Mouse (Mus musculus) embryonic facial prominence, embryonic 14.5 days (tissue): ENCODE measurements around the gene Stim2. TPM values are rescaled to one million over a fixed set of nuclear protein-coding genes. Genes with fewer than 3 reads are reported as not detected.

ENCODE experiments used
- ATAC-seq: fragments of 200-750 bp; cut with Nextera tagmentation; 2 replicates; pipeline ENCODE4 v1.8.0; 2017; ENCODE audit warnings: low read depth, moderate number of reproducible peaks, moderate TSS enrichment
- DNase-seq: peaks from one replicate; pipeline ENCODE4 v3.0.0-alpha.2; 2015; ENCODE audit warnings: low spot score
- H3K27ac ChIP-seq: fragments of 300-500 bp; sonication (generic); replicated peaks from 2 replicates; pipeline ENCODE4 v1.5.1; 2014; ENCODE audit warnings: low read depth, mild to moderate bottlenecking, low read length, moderate library complexity
- H3K27me3 ChIP-seq: fragments of 300-500 bp; sonication (generic); replicated peaks from 2 replicates; pipeline ENCODE4 v1.6.1; 2014; ENCODE audit warnings: low read length; ENCODE audit not compliant: control insufficient read depth, insufficient read depth
- H3K36me3 ChIP-seq: fragments of 300-500 bp; sonication (generic); 2 replicates; pipeline ENCODE4 v1.6.1; 2014; ENCODE audit warnings: low read length, mixed read lengths; ENCODE audit not compliant: control insufficient read depth, insufficient read depth
- H3K4me1 ChIP-seq: fragments of 300-500 bp; sonication (generic); 2 replicates; pipeline ENCODE4 v1.6.1; 2014; ENCODE audit warnings: antibody characterized with exemption, low read length; ENCODE audit not compliant: control insufficient read depth, insufficient read depth
- H3K4me2 ChIP-seq: fragments of 300-500 bp; sonication (generic); 2 replicates; pipeline ENCODE4 v1.6.1; 2014; ENCODE audit warnings: low read depth, mild to moderate bottlenecking, low read length, moderate library complexity, mixed read lengths
- H3K4me3 ChIP-seq: fragments of 300-500 bp; sonication (generic); 2 replicates; pipeline ENCODE4 v1.5.1; 2014; ENCODE audit warnings: low read depth, mild to moderate bottlenecking, low read length
- H3K9ac ChIP-seq: fragments of 300-500 bp; sonication (generic); 2 replicates; pipeline ENCODE4 v1.6.1; 2014; ENCODE audit warnings: low read depth, mild to moderate bottlenecking, low read length, moderate library complexity, mixed read lengths
- H3K9me3 ChIP-seq: fragments of 300-500 bp; sonication (generic); 2 replicates; pipeline ENCODE4 v1.6.1; 2016; ENCODE audit warnings: low read length; ENCODE audit not compliant: control insufficient read depth
- WGBS: fragments of 180-500 bp; shearing (Covaris S2); extraction: QIAGEN DNeasy Blood & Tissue Kit; methylation state at CpG from one replicate; pipeline ENCODE4 v1.1.7; 2014; 5-methylcytosine and 5-hydroxymethylcytosine counted together
- polyA plus RNA-seq: library from polyadenylated mRNA; unstranded; fragments of >200 nt; fragmentation: Nextera tagmentation; extraction: Ambion mirVana; gene quantifications from 2 replicates; pipeline ENCODE4 v1.2.1, GENCODE M21; 2014

Gene Stim2
- polyA plus RNA-seq, 1 experiment from 2014 or later, result 38.1 TPM

DNA sequence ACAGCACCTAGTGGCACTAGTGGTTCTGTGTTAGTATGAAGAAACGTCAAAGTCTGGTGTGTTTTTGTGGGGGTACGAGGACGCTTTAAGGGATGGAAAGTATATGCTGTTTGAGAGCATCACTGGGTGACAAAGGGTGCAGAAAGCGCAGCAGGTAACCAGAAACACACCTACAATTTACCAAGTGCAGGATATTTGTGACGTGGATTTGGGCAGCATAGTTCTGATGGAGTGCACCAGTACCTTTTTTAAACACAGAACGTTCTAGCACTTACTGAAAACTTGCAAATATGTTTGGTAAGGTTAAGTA, 1.1 kb downstream of the Stim2 start:
- Histone ChIP-seq H3K4me3 (peak overlapping the region; percentile 94), H3K4me1 (peaks cover 7% of the 10 kb centered on the region), H3K27me3 (no peaks in the 10 kb centered on the region), H3K36me3 (no peaks in the 10 kb centered on the region), H3K9ac (peak overlapping the region; percentile 94), H3K4me2 (peak overlapping the region; percentile 60), H3K27ac (peak overlapping the region; percentile 90), H3K9me3 (no peaks in the 10 kb centered on the region)
- DNase-seq (no peak), ATAC-seq (no peak)
- WGBS, result 4% methylated on average over 6 of the region's 6 CpGs

DNA sequence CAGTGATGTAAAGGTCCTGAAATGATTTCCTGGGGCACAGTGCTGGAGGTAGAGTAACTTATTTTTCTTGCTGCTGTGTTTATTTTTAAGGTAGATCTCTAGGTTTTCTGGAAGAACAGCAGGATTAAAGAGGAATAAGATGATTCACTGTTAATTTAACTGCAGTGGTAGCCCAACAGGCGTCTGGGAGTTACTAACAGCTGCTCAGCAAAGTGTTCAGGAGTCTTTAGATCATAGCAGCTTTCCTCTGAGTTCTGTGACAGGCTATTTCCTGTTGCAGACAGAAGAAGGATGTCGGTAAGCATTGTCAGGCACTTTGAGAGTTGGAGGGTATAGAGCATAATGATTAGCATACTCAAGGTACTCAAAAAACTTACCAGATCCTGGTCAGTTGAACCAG, 1.5 kb downstream of the Stim2 start:
- Histone ChIP-seq H3K27ac (peak overlapping the region; percentile 90; the same call in 1 of the 2 replicates), H3K4me3 (peak overlapping the region; percentile 94), H3K4me1 (peaks cover 7% of the 10 kb centered on the region), H3K9ac (peak overlapping the region; percentile 94), H3K4me2 (peak overlapping the region; percentile 60), H3K27me3 (no peaks in the 10 kb centered on the region), H3K9me3 (no peaks in the 10 kb centered on the region), H3K36me3 (no peaks in the 10 kb centered on the region)
- DNase-seq, result no peak
- WGBS, result 0% methylated on average over 2 of the region's 2 CpGs
- ATAC-seq, result no peak

DNA sequence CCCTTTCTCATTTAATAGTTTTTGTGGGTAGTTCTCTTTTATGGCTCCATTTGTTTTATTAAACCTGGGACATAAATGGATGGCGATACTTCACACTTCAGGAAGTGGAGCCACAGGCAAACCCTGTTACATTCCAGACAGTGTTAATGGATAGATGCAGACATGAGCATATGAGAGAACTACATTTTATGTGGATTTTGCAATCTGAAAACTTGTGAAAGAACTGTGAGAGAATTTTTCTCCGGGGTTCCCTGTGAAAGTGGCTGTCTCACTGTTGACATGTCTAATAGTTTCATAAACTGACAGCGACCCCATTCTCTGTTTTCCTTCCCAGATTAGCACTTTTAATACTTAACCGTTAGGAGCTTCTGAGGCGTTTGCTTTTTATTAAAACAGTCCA, 2.7 kb downstream of the Stim2 start:
- Histone ChIP-seq H3K9ac (no peak overlapping the region), H3K9me3 (no peaks in the 10 kb centered on the region), H3K27ac (no peak overlapping the region), H3K36me3 (no peaks in the 10 kb centered on the region), H3K4me2 (peak overlapping the region; percentile 27; the same call in 1 of the 2 replicates), H3K27me3 (no peaks in the 10 kb centered on the region), H3K4me3 (no peak overlapping the region), H3K4me1 (peaks cover 13% of the 10 kb centered on the region)
- ATAC-seq, result no peak
- no peak for DNase-seq
- 61% methylated on average over 5 of the region's 5 CpGs for WGBS

DNA sequence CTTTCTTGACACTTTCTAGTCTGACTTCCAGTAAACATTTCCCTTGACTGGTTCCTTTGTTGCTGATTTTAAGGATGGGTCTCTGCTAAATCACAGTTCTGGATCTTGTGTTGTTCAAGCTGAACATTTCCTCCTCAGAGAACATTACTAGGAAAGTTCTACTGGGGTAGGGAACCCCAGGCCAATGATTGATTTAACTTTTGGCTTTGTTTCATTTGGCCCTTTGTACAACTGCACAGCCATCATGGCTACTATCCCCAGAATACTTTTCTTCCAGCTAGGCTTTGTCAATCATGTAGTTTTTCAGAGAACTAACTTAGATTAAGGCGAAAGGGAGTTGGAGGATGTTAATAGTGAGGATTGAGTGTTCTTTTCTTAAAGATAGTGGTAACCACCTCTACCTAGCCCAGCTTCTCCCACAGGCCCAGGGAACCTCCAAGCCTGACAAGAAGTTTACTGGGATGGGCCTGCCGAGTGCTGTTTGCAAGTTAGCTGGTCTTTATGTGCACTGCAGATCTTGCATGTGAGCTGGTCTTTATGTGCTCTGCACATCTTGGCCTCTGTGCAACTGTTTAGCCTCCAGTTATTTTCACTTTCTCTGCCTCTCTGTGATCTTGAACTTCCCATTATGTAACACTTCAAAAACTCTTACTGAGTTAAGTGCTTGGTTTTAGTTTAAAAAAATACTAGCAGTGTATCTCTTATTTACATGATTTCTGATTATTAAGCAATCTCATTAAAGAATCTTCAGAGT, 7.0 kb downstream of the Stim2 start:
- H3K27me3 ChIP-seq, result no peaks in the 10 kb centered on the region
- WGBS, result 63% methylated on average over 2 of the region's 2 CpGs
- DNase-seq, result no peak
- H3K9me3 ChIP-seq, result no peaks in the 10 kb centered on the region
- no peak overlapping the region for H3K4me2 ChIP-seq
- no peak overlapping the region for H3K4me3 ChIP-seq
- ATAC-seq, result no peak
- peaks cover 10% of the 10 kb centered on the region for H3K4me1 ChIP-seq
- H3K27ac ChIP-seq, result no peak overlapping the region
- 0 out of 2 replicates have a peak, but pooled peaks cover 2% of the 10 kb centered on the region for H3K36me3 ChIP-seq
- H3K9ac ChIP-seq, result no peak overlapping the region

DNA sequence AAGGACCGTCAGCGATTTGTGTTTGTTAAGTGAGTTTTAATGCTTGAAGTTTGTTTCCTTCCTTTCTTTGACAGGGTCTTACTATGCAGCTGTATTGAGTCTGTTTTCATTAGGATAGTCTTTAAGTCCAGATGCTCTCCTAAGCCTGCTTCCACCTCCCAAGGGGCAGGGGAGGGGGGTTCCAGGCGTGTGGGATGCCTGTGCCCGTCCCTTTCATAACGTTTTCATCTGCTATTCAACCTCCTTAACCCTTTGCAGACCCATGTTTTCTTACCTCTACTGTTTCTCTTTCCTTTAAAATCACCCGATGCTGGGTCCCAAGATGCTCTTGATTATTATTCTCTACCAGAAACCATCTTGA, 7.5 kb downstream of the Stim2 start:
- ATAC-seq, result no peak
- no peak for DNase-seq
- Histone ChIP-seq H3K27ac (no peak overlapping the region), H3K9me3 (no peaks in the 10 kb centered on the region), H3K27me3 (no peaks in the 10 kb centered on the region), H3K9ac (no peak overlapping the region), H3K36me3 (0 out of 2 replicates have a peak, but pooled peaks cover 2% of the 10 kb centered on the region), H3K4me1 (peaks cover 7% of the 10 kb centered on the region; the same call in 1 of the 2 replicates), H3K4me2 (no peak overlapping the region), H3K4me3 (no peak overlapping the region)
- 27% methylated on average over 6 of the region's 6 CpGs for WGBS

DNA sequence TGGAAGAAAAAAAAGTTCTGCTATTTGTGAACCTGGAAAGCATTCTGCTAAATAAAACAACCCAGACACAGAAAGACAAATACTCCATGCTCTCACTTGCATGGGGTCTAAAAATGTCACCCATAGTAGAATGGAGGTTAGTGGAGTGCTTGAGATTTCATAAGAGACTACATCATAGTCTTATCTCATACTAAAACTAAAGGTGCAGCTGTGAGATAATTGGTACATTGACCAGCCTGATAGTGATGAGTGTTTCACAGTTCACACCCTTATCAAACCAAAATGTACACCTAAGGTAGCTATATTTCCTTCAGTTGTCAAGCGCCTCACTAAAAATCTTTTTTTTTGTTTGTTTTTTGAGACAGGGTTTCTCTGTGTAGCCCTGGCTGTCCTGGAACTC, 8.5 kb downstream of the Stim2 start:
- Histone ChIP-seq H3K4me3 (no peak overlapping the region), H3K27ac (no peak overlapping the region), H3K4me1 (peaks cover 7% of the 10 kb centered on the region; the same call in 1 of the 2 replicates), H3K4me2 (no peak overlapping the region), H3K9me3 (no peaks in the 10 kb centered on the region), H3K27me3 (no peaks in the 10 kb centered on the region), H3K36me3 (0 out of 2 replicates have a peak, but pooled peaks cover 2% of the 10 kb centered on the region), H3K9ac (no peak overlapping the region)
- 95% methylated on average over 1 of the region's 1 CpGs for WGBS
- DNase-seq (no peak), ATAC-seq (no peak)

DNA sequence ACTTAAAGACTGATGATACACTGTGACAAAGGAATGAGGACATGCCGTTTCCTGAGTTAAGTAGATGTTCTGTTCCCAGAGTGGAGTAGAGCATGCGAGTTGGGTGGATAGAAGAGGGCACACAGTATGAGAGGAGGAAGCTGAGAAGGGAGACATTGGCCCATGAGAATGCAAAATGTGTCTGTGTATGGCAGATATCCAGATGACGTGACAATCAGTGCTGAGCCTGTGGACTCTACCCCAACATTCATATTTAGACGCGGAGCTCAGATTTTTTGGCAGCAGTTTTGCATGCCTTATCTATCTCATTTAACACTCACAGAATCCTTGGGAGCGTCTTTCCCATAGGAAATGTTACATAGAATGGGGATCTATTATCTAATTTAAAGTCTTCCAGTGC, 9.3 kb downstream of the Stim2 start:
- no peaks in the 10 kb centered on the region for H3K9me3 ChIP-seq
- no peaks in the 10 kb centered on the region for H3K27me3 ChIP-seq
- WGBS, result 77% methylated on average over 6 of the region's 6 CpGs
- no peak for ATAC-seq
- no peak overlapping the region for H3K4me2 ChIP-seq
- H3K27ac ChIP-seq, result no peak overlapping the region
- H3K4me3 ChIP-seq, result no peak overlapping the region
- 0 out of 2 replicates have a peak, but pooled peaks cover 2% of the 10 kb centered on the region for H3K36me3 ChIP-seq
- no peak for DNase-seq
- H3K4me1 ChIP-seq, result peaks cover 7% of the 10 kb centered on the region; the same call in 1 of the 2 replicates
- no peak overlapping the region for H3K9ac ChIP-seq

DNA sequence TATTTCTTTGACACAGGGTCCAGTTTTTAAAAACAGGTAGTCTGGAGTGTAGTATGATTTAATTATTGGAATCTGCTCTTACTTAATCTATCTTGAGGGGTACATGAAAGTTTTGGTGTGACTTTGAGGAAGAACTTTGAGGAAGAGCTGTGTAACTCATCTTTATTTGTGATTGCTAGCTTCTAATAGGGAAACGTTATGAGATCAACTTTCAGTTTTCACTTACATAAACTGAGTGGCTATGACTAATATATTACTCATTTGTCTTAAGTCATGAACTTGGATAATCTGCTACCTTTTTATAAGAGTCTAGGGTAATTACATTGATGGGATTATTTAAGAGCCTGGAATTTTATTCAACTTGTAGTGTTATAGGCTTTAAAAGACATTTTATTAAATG, 15.0 kb downstream of the Stim2 start:
- H3K4me2 ChIP-seq, result no peak overlapping the region
- DNase-seq (no peak), ATAC-seq (no peak)
- no peak overlapping the region for H3K4me3 ChIP-seq
- no peaks in the 10 kb centered on the region for H3K27me3 ChIP-seq
- H3K9me3 ChIP-seq, result no peaks in the 10 kb centered on the region
- no peaks in the 10 kb centered on the region for H3K4me1 ChIP-seq
- H3K36me3 ChIP-seq, result no peaks in the 10 kb centered on the region
- 69% methylated on average over 1 of the region's 1 CpGs for WGBS
- H3K27ac ChIP-seq, result no peak overlapping the region
- no peak overlapping the region for H3K9ac ChIP-seq

DNA sequence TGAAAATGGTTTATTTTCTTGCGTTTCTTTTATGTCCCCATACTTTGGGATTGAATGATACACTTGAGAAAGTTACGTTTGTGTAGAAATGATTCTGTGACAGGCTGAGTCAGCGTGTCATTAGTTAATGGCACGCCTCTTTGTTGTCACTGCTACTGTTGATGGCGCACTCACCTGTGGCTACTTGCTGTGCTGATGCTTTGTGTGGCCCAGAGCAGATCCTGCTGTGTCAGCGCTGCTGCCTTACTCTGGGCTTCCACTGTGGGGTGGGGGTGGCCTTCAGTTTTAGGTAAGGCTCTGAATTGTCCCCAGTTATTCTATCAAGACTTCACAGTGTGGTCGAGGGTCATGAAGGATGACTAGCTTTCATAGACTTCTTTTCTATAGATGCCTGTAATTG, 18.8 kb downstream of the Stim2 start:
- DNase-seq, result no peak
- Histone ChIP-seq H3K27ac (no peak overlapping the region), H3K27me3 (no peaks in the 10 kb centered on the region), H3K4me1 (0 out of 2 replicates have a peak, but pooled peaks cover 4% of the 10 kb centered on the region), H3K4me2 (no peak overlapping the region), H3K4me3 (no peak overlapping the region), H3K36me3 (no peaks in the 10 kb centered on the region), H3K9ac (no peak overlapping the region), H3K9me3 (no peaks in the 10 kb centered on the region)
- WGBS, result 51% methylated on average over 7 of the region's 7 CpGs
- no peak for ATAC-seq
